Mouse (Mus musculus): ENCODE measurements around the gene Cdc37l1.

DNA sequence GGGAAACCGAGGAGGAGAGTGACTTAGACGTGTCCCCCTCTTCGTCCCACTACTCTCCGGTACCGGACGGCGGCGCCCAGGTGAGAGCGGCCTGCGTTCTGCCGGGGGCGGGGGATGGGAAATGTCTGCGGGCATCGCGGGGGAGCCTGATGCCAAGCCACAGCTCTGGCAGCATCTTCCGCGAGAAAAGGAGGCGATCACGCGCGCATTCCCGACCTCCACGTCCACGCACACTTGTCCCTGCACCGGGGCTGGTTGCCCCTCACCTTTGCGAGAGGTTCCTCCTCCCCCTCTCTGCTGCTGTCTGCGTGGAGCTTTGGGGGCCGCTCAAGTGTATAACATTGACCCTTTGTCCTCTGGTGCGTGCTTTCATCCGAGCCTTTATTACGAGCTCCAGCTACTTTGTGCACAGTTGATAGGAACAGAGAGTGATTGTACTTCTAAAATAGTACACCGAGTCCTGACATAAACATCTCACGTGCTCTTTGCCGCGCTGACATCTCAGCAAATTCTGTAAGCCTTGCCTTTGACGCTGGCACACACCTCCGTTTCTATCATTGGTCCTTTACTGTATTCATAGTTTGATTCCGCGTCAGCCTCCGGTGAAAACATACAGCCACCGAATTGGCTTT lies 554 bp downstream of the Cdc37l1 start:
- TF ChIP-seq POLR2A (IDR thresholded peaks at IDR 0.05; ENCODE audit: low read depth, low read length) (no peak), CTCF (IDR thresholded peaks at IDR 0.05; ENCODE audit: borderline replicate concordance, insufficient read depth, low read length) (no peak)

Data from embryonic fibroblast, embryonic 13.5 days (primary cell).